Mouse (Mus musculus) liver, embryonic 16.5 days (tissue): ENCODE measurements around the gene Prkch. TPM values are rescaled to one million over a fixed set of nuclear protein-coding genes. Genes with fewer than 3 reads are reported as not detected.

Source experiments
- ATAC-seq: fragments of 200-750 bp; cut with Nextera tagmentation; 2 replicates; pipeline ENCODE4 v1.8.0; 2017; ENCODE audit warnings: low read depth, mild to moderate bottlenecking, moderate number of reproducible peaks, moderate library complexity
- H3K27ac ChIP-seq: fragments of 300-500 bp; sonication (generic); 2 replicates; pipeline ENCODE4 v1.5.1; 2014; ENCODE audit warnings: mild to moderate bottlenecking, low read length
- H3K27me3 ChIP-seq: fragments of 300-500 bp; sonication (generic); 2 replicates; pipeline ENCODE4 v1.6.1; 2014; ENCODE audit warnings: low read depth, low read length, mixed read lengths; ENCODE audit not compliant: control insufficient read depth, insufficient read depth
- H3K36me3 ChIP-seq: fragments of 300-500 bp; sonication (generic); 2 replicates; pipeline ENCODE4 v1.6.1; 2014; ENCODE audit warnings: mild to moderate bottlenecking; ENCODE audit not compliant: control insufficient read depth, insufficient read depth
- H3K4me1 ChIP-seq: fragments of 300-500 bp; sonication (generic); 2 replicates; pipeline ENCODE4 v1.6.1; 2014; ENCODE audit warnings: low read depth, low read length, mixed read lengths; ENCODE audit not compliant: control insufficient read depth
- H3K4me2 ChIP-seq: fragments of 300-500 bp; sonication (generic); 2 replicates; pipeline ENCODE4 v1.6.1; 2014; ENCODE audit warnings: low read depth, low read length, mixed read lengths
- H3K4me3 ChIP-seq: fragments of 300-500 bp; sonication (generic); 2 replicates; pipeline ENCODE4 v1.5.1; 2014; ENCODE audit warnings: low read depth, mild to moderate bottlenecking, low read length
- H3K9ac ChIP-seq: fragments of 300-500 bp; sonication (generic); 2 replicates; pipeline ENCODE4 v1.6.1; 2014; ENCODE audit warnings: low read depth, low read length
- H3K9me3 ChIP-seq: fragments of 300-500 bp; sonication (generic); replicated peaks from 2 replicates; pipeline ENCODE4 v1.6.1; 2016; ENCODE audit warnings: low read length; ENCODE audit not compliant: control insufficient read depth
- WGBS: fragments of 180-500 bp; shearing (Covaris S2); extraction: QIAGEN DNeasy Blood & Tissue Kit; methylation state at CpG from one replicate; pipeline ENCODE4 v1.1.7; 2014; ENCODE audit not compliant: insufficient replicate concordance; 5-methylcytosine and 5-hydroxymethylcytosine counted together
- polyA plus RNA-seq: library from polyadenylated mRNA; unstranded; fragments of >200 nt; fragmentation: Nextera tagmentation; extraction: Ambion mirVana; gene quantifications from 2 replicates; pipeline ENCODE4 v1.2.1, GENCODE M21; 2015

Prkch gene
- polyA plus RNA-seq, 1 experiment from 2014 or later: 1.6 TPM

DNA sequence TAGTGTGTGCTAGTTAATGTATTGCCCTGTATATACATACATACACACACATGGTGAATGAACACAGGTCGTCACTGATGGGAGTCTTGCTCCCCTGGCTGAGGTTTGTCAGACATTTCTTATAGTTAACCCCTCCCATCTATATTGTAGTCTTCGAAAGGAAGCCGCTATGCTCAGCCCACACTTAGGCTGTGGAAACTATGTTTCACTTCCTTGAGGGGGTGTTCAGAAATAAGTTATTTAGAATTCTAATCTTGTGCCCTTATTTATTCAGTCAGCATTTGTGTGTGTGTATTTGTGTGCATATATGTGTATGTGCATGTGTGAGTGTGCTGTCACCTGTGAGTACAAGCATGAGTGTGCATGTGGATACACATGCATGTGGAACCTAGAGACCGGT, 49.1 kb downstream of the Prkch start:
- H3K27me3 ChIP-seq: no peaks in the 10 kb centered on the region
- no peak overlapping the region for H3K4me3 ChIP-seq
- no peak for ATAC-seq
- H3K4me1 ChIP-seq: no peaks in the 10 kb centered on the region
- no peak overlapping the region for H3K9ac ChIP-seq
- no peaks in the 10 kb centered on the region for H3K9me3 ChIP-seq
- WGBS: 65% methylated on average over 4 of the region's 4 CpGs
- H3K36me3 ChIP-seq: no peaks in the 10 kb centered on the region
- H3K4me2 ChIP-seq: no peak overlapping the region
- no peak overlapping the region for H3K27ac ChIP-seq

DNA sequence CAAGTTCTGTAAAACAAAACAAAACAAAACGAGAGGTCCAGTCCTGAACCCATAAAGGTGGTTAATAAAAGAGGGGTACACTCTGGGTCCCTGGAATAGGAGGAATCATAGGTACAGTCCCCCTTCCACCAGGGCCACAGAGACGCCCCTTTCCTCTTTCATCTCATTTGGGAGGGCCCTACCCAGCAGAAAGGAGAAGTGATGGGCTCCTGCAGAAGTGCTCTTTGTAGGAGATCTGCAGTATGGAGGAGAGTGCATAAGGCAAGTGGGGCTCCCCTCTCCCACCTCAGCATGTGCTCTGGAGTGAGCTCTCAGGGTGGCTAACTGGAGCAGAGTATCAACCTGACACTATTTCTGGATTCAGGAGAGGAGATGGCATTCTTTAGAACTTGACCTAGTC, 55.0 kb downstream of the Prkch start:
- Histone ChIP-seq H3K36me3 (no peaks in the 10 kb centered on the region), H3K9ac (no peak overlapping the region), H3K27ac (no peak overlapping the region), H3K4me1 (no peaks in the 10 kb centered on the region), H3K27me3 (no peaks in the 10 kb centered on the region), H3K4me3 (no peak overlapping the region), H3K9me3 (no peaks in the 10 kb centered on the region), H3K4me2 (no peak overlapping the region)
- no peak for ATAC-seq
- WGBS: 42% methylated on average over 2 of the region's 2 CpGs

GRCm38 (mm10) chr12:73641183-73641582, 56.6 kb downstream of the Prkch start:
- H3K4me1 ChIP-seq: no peaks in the 10 kb centered on the region
- no peak overlapping the region for H3K27ac ChIP-seq
- no peak overlapping the region for H3K4me2 ChIP-seq
- no peak overlapping the region for H3K4me3 ChIP-seq
- no peaks in the 10 kb centered on the region for H3K27me3 ChIP-seq
- 70% methylated on average over 13 of the region's 13 CpGs for WGBS
- no peaks in the 10 kb centered on the region for H3K9me3 ChIP-seq
- no peak overlapping the region for H3K9ac ChIP-seq
- no peaks in the 10 kb centered on the region for H3K36me3 ChIP-seq
- no peak for ATAC-seq

- no peak overlapping the region for H3K9ac ChIP-seq
- no peak for ATAC-seq
- H3K4me3 ChIP-seq: no peak overlapping the region
- H3K4me2 ChIP-seq: no peak overlapping the region
- no peaks in the 10 kb centered on the region for H3K27me3 ChIP-seq
- H3K9me3 ChIP-seq: no peaks in the 10 kb centered on the region
- no peak overlapping the region for H3K27ac ChIP-seq
- no peaks in the 10 kb centered on the region for H3K36me3 ChIP-seq
- no peaks in the 10 kb centered on the region for H3K4me1 ChIP-seq
- 63% methylated on average over 6 of the region's 6 CpGs for WGBS
These were observed 60.6 kb downstream of the Prkch start for GRCm38 (mm10) chr12:73645216-73645615.

DNA sequence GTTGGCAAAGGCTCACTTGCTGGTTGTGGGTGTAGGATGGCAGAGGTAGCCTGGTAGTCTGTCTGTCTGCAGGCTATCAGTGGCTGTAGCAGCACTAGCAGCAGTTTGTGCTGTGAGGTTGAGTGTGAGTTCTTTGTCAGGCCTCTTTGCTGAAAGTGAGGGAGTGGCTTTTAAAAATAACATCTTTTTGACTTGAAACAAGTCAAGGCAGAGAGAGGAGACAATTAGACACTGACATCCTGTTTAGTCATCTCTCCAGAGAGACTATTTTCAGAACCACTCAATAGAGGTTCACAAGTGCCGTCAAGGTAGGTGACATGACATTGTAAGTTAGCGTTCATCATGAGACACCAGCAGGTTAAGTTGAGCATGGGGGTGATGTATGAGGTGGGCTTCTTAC, 63.1 kb downstream of the Prkch start:
- Histone ChIP-seq H3K36me3 (no peaks in the 10 kb centered on the region), H3K4me2 (no peak overlapping the region), H3K27me3 (no peaks in the 10 kb centered on the region), H3K4me1 (no peaks in the 10 kb centered on the region), H3K9me3 (no peaks in the 10 kb centered on the region), H3K4me3 (no peak overlapping the region), H3K9ac (no peak overlapping the region), H3K27ac (no peak overlapping the region)
- no peak for ATAC-seq
- WGBS: 74% methylated on average over 2 of the region's 2 CpGs

GRCm38 (mm10) chr12:73656568-73657204, 72.1 kb downstream of the Prkch start:
- H3K36me3 ChIP-seq: no peaks in the 10 kb centered on the region
- H3K27me3 ChIP-seq: no peaks in the 10 kb centered on the region
- no peaks in the 10 kb centered on the region for H3K4me1 ChIP-seq
- WGBS: 18% methylated on average over 18 of the region's 18 CpGs
- no peak overlapping the region for H3K4me2 ChIP-seq
- H3K4me3 ChIP-seq: no peak overlapping the region
- H3K27ac ChIP-seq: no peak overlapping the region
- ATAC-seq: no peak
- H3K9ac ChIP-seq: no peak overlapping the region
- no peaks in the 10 kb centered on the region for H3K9me3 ChIP-seq

DNA sequence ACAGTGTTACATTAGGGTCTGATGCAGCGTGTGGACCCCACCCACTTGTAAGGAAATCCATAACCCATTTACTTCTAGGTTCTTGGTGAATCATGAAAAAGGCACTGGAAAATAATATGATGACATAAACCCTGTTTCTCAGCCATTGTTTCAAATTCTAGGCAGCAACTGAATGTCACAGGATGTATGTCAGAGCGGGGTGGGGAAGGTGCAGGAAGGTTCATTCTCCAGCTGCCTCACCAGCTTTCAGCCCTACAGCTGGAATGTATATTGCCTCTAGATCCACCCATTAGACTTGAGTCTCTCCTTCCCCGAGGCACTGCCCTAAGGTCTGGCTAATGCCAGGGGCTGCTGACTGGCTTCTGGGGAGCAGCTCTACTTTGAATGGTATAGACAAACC, 78.8 kb downstream of the Prkch start:
- Histone ChIP-seq H3K4me1 (no peaks in the 10 kb centered on the region), H3K4me2 (no peak overlapping the region), H3K27ac (no peak overlapping the region), H3K36me3 (no peaks in the 10 kb centered on the region), H3K9ac (no peak overlapping the region), H3K9me3 (no peaks in the 10 kb centered on the region), H3K27me3 (no peaks in the 10 kb centered on the region), H3K4me3 (no peak overlapping the region)
- 56% methylated on average over 3 of the region's 3 CpGs for WGBS
- no peak for ATAC-seq

- H3K9me3 ChIP-seq: no peaks in the 10 kb centered on the region
- H3K27ac ChIP-seq: no peak overlapping the region
- no peak overlapping the region for H3K4me3 ChIP-seq
- H3K4me1 ChIP-seq: no peaks in the 10 kb centered on the region
- H3K36me3 ChIP-seq: no peaks in the 10 kb centered on the region
- no peaks in the 10 kb centered on the region for H3K27me3 ChIP-seq
- no peak for ATAC-seq
- H3K9ac ChIP-seq: no peak overlapping the region
- H3K4me2 ChIP-seq: no peak overlapping the region
- 69% methylated on average over 2 of the region's 2 CpGs for WGBS
These were observed 82.1 kb downstream of the Prkch start for GRCm38 (mm10) chr12:73666701-73667100.

DNA sequence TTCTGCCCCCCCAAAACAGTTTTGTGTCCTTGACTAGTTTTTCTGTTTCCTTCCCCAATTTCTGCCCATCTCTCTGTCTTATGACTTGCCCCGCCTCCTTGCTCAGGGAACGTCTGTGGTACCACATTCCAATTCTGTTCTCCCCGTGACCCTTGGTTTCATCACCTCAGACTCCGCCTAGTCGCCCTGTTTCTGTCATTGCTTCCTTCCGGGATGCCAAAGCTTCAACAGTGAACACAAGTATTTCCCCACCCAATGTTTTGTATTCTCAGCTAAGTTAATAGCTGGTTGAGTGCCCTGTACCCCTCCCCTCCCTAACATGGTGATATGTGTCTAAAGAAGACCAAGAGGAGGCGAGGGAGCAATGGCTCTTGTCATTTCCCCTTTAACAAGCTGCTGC, 83.0 kb downstream of the Prkch start:
- 32% methylated on average over 7 of the region's 7 CpGs for WGBS
- Histone ChIP-seq H3K9ac (no peak overlapping the region), H3K4me3 (no peak overlapping the region), H3K27ac (no peak overlapping the region; the same call in 1 of the 2 replicates), H3K4me1 (no peaks in the 10 kb centered on the region), H3K36me3 (no peaks in the 10 kb centered on the region), H3K9me3 (no peaks in the 10 kb centered on the region), H3K27me3 (no peaks in the 10 kb centered on the region), H3K4me2 (no peak overlapping the region)
- ATAC-seq: no peak
